Mouse (Mus musculus) lung, adult 2 months (tissue): ENCODE data around the gene Bmf.

ENCODE experiments used
- CTCF ChIP-seq: fragments of 200-500 bp; IDR thresholded peaks from 2 replicates; pipeline ENCODE4 v1.5.1; 2011; ENCODE audit warnings: mild to moderate bottlenecking, low read length, control low read depth; ENCODE audit not compliant: insufficient read depth
- POLR2A ChIP-seq: fragments of 200-500 bp; IDR thresholded peaks from 2 replicates; pipeline ENCODE4 v1.6.1; 2011; ENCODE audit warnings: low read depth, mild to moderate bottlenecking, control low read depth, low read length, borderline replicate concordance; ENCODE audit errors: extremely low read depth

- TF ChIP-seq CTCF (no peak), POLR2A (no peak)
These were observed 12.5 kb upstream of the Bmf start for GRCm38 (mm10) chr2:118562015-118562414.
